Mouse (Mus musculus) midbrain, embryonic 16.5 days (tissue): ENCODE measurements at regions not wholly inside any gene's neighbourhood (a gene's known extent, or its start where the extent isn't known, plus 50 kb on each side); places are given as distances from the start of the nearest gene placed in this dataset.

Source experiments
- ATAC-seq: fragments of 200-750 bp; cut with Nextera tagmentation; 2 replicates; pipeline ENCODE4 v1.8.0; 2017; ENCODE audit warnings: moderate TSS enrichment
- H3K27ac ChIP-seq: fragments of 300-500 bp; sonication (generic); 2 replicates; pipeline ENCODE4 v1.5.1; 2014; ENCODE audit warnings: mild to moderate bottlenecking, low read length, mixed read lengths
- H3K27me3 ChIP-seq: fragments of 300-500 bp; sonication (generic); 2 replicates; pipeline ENCODE4 v1.6.1; 2014; ENCODE audit warnings: low read depth, low read length, mixed read lengths; ENCODE audit not compliant: control insufficient read depth, insufficient read depth
- H3K36me3 ChIP-seq: fragments of 300-500 bp; sonication (generic); 2 replicates; pipeline ENCODE4 v1.6.1; 2014; ENCODE audit warnings: mild to moderate bottlenecking, low read length, moderate library complexity, mixed read lengths; ENCODE audit not compliant: control insufficient read depth, insufficient read depth
- H3K4me1 ChIP-seq: fragments of 300-500 bp; sonication (generic); 2 replicates; pipeline ENCODE4 v1.6.1; 2014; ENCODE audit warnings: mild to moderate bottlenecking, low read length, mixed read lengths; ENCODE audit not compliant: control insufficient read depth, insufficient read depth
- H3K4me2 ChIP-seq: fragments of 300-500 bp; sonication (generic); 2 replicates; pipeline ENCODE4 v1.6.1; 2014; ENCODE audit warnings: mild to moderate bottlenecking, low read length, mixed read lengths
- H3K4me3 ChIP-seq: fragments of 300-500 bp; sonication (generic); 2 replicates; pipeline ENCODE4 v1.5.1; 2014; ENCODE audit warnings: low read depth, mild to moderate bottlenecking, low read length, moderate library complexity, mixed read lengths
- H3K9ac ChIP-seq: fragments of 300-500 bp; sonication (generic); 2 replicates; pipeline ENCODE4 v1.6.1; 2014; ENCODE audit warnings: low read depth, low read length, mixed read lengths
- H3K9me3 ChIP-seq: fragments of 300-500 bp; sonication (generic); replicated peaks from 2 replicates; pipeline ENCODE4 v1.6.1; 2014; ENCODE audit warnings: mild to moderate bottlenecking, low read length, mixed read lengths; ENCODE audit not compliant: control insufficient read depth, poor library complexity, severe bottlenecking
- WGBS: fragments of 180-500 bp; shearing (Covaris S2); extraction: QIAGEN DNeasy Blood & Tissue Kit; methylation state at CpG from one replicate; pipeline ENCODE4 v1.1.7; 2014; 5-methylcytosine and 5-hydroxymethylcytosine counted together

GRCm38 (mm10) chr13:71668256-71668655, 295.3 kb downstream of the Irx1 start:
- H3K4me2 ChIP-seq: no peak overlapping the region
- H3K4me3 ChIP-seq: no peak overlapping the region
- H3K27me3 ChIP-seq: no peaks in the 10 kb centered on the region
- H3K4me1 ChIP-seq: no peaks in the 10 kb centered on the region
- no peak overlapping the region for H3K9ac ChIP-seq
- H3K27ac ChIP-seq: no peak overlapping the region
- no peaks in the 10 kb centered on the region for H3K9me3 ChIP-seq
- H3K36me3 ChIP-seq: no peaks in the 10 kb centered on the region
- WGBS: 75% methylated on average over 2 of the region's 2 CpGs
- ATAC-seq: no peak

GRCm38 (mm10) chr13:71665221-71665916, 298.2 kb downstream of the Irx1 start:
- WGBS: 62% methylated on average over 7 of the region's 7 CpGs
- H3K27me3 ChIP-seq: no peaks in the 10 kb centered on the region
- no peaks in the 10 kb centered on the region for H3K9me3 ChIP-seq
- H3K36me3 ChIP-seq: no peaks in the 10 kb centered on the region
- H3K9ac ChIP-seq: no peak overlapping the region
- no peak overlapping the region for H3K27ac ChIP-seq
- ATAC-seq: no peak
- no peak overlapping the region for H3K4me3 ChIP-seq
- H3K4me2 ChIP-seq: no peak overlapping the region
- no peaks in the 10 kb centered on the region for H3K4me1 ChIP-seq

DNA sequence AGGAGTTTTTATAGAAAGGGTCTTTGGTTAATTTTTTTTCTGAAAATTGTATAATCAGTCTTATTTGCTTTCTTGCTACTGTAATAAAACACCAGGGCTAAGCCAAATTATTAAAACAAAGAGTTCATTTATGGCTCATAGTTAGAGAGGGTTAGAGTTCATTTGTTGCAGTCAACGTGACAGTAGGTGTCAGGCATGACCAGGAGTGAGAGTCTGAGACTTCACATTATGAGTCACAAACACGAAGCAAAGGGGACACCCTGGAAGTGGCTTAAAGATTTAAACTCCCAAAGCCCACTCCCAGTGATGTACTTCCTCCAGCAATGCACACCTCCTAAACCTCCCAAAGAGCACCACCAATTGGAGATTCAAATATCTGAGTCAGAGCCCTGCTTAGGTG, 305.6 kb downstream of the Irx1 start:
- H3K4me3 ChIP-seq: no peak overlapping the region
- no peaks in the 10 kb centered on the region for H3K36me3 ChIP-seq
- H3K9ac ChIP-seq: no peak overlapping the region
- H3K27ac ChIP-seq: no peak overlapping the region
- 74% methylated on average over 2 of the region's 2 CpGs for WGBS
- no peaks in the 10 kb centered on the region for H3K9me3 ChIP-seq
- H3K4me2 ChIP-seq: no peak overlapping the region
- no peak for ATAC-seq
- H3K4me1 ChIP-seq: 0 out of 2 replicates have a peak, but pooled peaks cover 5% of the 10 kb centered on the region
- H3K27me3 ChIP-seq: no peaks in the 10 kb centered on the region

DNA sequence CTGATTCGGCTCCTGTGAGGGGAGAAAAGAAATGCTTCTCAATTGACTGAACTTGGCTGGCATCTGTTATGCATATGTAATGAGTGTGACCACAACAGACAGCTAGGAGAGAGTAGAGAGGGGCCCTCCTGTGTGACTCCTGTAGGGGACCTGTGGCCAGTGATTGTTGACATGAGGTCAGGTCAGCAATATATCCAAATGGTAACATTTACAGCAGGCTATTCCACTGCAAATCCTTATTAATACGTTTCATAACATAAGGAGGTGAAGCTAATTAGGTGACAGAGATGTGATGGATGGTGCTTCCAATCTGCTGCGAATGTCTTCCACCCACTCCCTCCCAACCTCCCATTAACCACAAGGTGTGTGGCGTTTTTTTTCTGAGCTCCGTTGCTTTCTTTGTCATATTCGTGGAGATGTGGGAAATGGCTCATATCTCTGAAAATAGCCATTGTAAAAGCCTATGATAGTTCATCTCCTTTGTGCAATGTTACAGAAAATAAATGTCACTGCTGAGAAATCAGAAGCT, 309.5 kb downstream of the Irx1 start:
- no peak overlapping the region for H3K9ac ChIP-seq
- no peak overlapping the region for H3K4me3 ChIP-seq
- WGBS: 58% methylated on average over 6 of the region's 6 CpGs
- no peaks in the 10 kb centered on the region for H3K27me3 ChIP-seq
- H3K4me2 ChIP-seq: no peak overlapping the region
- no peak overlapping the region for H3K27ac ChIP-seq
- H3K36me3 ChIP-seq: no peaks in the 10 kb centered on the region
- ATAC-seq: no peak
- H3K9me3 ChIP-seq: no peaks in the 10 kb centered on the region
- 0 out of 2 replicates have a peak, but pooled peaks cover 5% of the 10 kb centered on the region for H3K4me1 ChIP-seq

DNA sequence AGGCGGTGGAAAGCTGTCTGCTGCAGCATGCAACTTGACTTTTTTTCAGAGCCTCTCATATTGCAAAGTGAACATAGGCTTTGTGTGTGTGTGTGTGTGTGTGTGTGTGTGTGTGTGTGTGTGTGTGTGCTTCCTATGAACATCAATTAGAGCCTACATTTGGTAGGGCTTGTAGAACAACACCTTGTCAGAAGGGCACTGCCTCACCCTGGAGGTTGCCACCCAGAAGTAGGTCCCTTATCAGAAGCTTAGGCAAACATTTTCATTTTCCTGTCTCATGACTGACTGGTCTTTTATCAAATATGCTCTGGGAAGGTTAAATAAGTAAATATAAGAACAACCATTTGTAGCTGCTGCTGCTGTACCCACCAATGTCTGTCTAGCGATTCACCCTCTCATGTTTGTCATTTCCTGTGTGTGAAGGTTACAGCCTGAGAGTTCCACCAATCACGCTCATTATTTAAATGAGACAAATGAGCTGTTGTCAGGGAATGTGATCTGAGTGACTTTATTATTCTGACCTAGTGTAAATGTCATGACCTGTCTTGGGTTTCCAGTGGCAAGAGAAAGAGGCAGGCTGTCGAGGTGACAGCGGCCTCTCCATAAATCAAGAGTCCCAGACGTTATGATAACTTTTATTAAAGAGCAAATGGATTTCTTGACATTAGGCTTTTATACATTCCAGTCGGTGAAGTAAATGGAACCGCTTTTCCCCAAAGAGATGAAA, 310.1 kb downstream of the Irx1 start:
- Histone ChIP-seq H3K4me3 (no peak overlapping the region), H3K9ac (no peak overlapping the region), H3K9me3 (no peaks in the 10 kb centered on the region), H3K36me3 (no peaks in the 10 kb centered on the region), H3K4me1 (0 out of 2 replicates have a peak, but pooled peaks cover 5% of the 10 kb centered on the region), H3K27ac (no peak overlapping the region), H3K27me3 (no peaks in the 10 kb centered on the region), H3K4me2 (no peak overlapping the region)
- ATAC-seq: no peak
- WGBS: 60% methylated on average over 8 of the region's 8 CpGs

- no peaks in the 10 kb centered on the region for H3K36me3 ChIP-seq
- peaks cover 9% of the 10 kb centered on the region; the same call in 1 of the 2 replicates for H3K4me1 ChIP-seq
- 3% methylated on average over 2 of the region's 2 CpGs for WGBS
- H3K27ac ChIP-seq: no peak overlapping the region
- no peak overlapping the region for H3K4me3 ChIP-seq
- no peak overlapping the region for H3K9ac ChIP-seq
- H3K4me2 ChIP-seq: no peak overlapping the region
- ATAC-seq: no peak
- H3K9me3 ChIP-seq: no peaks in the 10 kb centered on the region
- no peaks in the 10 kb centered on the region for H3K27me3 ChIP-seq
These were observed 313.6 kb downstream of the Irx1 start for GRCm38 (mm10) chr13:71649876-71650275.

- H3K36me3 ChIP-seq: no peaks in the 10 kb centered on the region
- no peak for ATAC-seq
- no peak overlapping the region for H3K4me3 ChIP-seq
- H3K9ac ChIP-seq: no peak overlapping the region
- no peaks in the 10 kb centered on the region for H3K9me3 ChIP-seq
- no peaks in the 10 kb centered on the region for H3K27me3 ChIP-seq
- H3K27ac ChIP-seq: no peak overlapping the region
- peaks cover 8% of the 10 kb centered on the region; the same call in 1 of the 2 replicates for H3K4me1 ChIP-seq
- H3K4me2 ChIP-seq: no peak overlapping the region
- WGBS: 51% methylated on average over 2 of the region's 2 CpGs
These were observed 314.5 kb downstream of the Irx1 start for GRCm38 (mm10) chr13:71649031-71649430.

DNA sequence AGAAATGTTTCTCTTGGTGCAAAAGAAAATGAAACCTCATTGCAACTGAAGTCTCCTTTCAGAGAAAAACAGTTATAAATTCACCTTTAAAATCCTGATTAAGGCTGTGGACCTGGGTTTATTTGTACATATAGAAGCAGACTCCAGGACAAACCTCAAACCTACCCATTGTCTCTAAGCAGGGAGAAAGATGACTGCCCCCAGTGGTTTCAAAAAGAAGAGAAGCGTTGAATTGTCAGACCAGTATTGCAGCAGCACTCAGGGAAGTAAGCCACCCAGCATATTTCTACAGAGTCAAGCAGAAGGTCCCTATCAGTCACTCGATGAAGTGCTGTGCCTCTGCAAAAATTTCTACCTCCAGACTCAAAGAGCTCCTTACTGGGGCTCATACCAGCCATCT, 332.1 kb downstream of the Irx1 start:
- no peak for ATAC-seq
- no peak overlapping the region for H3K9ac ChIP-seq
- WGBS: 71% methylated on average over 2 of the region's 2 CpGs

DNA sequence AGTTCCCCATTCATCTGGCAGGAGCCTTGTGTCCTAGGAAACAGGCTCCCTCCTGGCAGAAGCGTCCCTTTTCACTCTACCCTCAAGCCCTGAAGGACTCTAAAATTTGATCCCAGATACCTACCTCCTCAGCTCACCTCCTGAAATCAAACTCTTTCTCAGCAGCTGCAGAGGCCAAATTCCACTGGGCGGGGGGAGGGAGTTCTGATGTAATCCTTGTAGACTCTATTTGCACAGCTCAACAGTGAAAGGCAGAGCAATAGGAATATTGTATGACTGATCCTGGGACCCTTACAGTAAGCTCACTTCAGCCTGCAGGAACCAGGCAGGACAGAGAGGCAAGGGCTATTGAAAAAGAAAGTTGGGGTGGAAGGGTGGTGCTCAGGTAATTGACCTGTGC, 346.3 kb downstream of the Irx1 start:
- WGBS: 9% methylated on average over 2 of the region's 2 CpGs
- Histone ChIP-seq H3K4me3 (no peak overlapping the region), H3K36me3 (no peaks in the 10 kb centered on the region), H3K9ac (no peak overlapping the region), H3K27me3 (no peaks in the 10 kb centered on the region), H3K4me2 (no peak overlapping the region), H3K27ac (no peak overlapping the region), H3K4me1 (peaks cover 2% of the 10 kb centered on the region; the same call in 1 of the 2 replicates), H3K9me3 (no peaks in the 10 kb centered on the region)
- no peak for ATAC-seq

More for the DNA sequence above, 332.1 kb downstream of the Irx1 start:
- Histone ChIP-seq H3K9me3 (no peaks in the 10 kb centered on the region), H3K27me3 (no peaks in the 10 kb centered on the region; the same call in none of the 2 replicates), H3K4me3 (no peak overlapping the region), H3K27ac (no peak overlapping the region), H3K4me2 (no peak overlapping the region), H3K4me1 (no peaks in the 10 kb centered on the region), H3K36me3 (no peaks in the 10 kb centered on the region)
